Mouse (Mus musculus): ENCODE measurements at regions not wholly inside any gene's neighbourhood (a gene's known extent, or its start where the extent isn't known, plus 50 kb on each side); places are given as distances from the start of the nearest gene placed in this dataset.
A peak's percentile ranks its signal among the peaks of the same experiment; 100 is the strongest.

DNA sequence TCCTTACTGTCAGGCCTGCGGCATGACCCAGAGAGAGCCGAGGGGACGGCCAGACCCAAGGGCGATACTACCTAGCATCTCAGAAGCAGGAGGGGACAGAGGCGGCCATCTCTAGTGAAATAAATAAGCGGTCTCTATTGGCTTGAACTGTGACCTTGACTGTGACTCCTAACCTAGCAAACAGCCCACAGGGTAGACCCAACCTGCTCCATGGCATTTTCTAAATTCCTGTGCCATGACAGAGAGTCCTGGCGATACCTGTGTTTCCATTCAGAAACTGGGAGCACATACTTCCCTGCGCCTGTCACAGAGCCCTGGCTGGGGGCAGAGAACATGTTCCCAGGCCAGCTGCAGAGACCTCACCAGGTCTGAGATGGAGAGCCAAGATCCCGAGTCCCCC is 292.3 kb downstream of the Sox9 start:
- H3K4me3 ChIP-seq: no peak overlapping the region
- no peak overlapping the region for H3K27ac ChIP-seq
- no peaks in the 10 kb centered on the region for H3K4me1 ChIP-seq (ENCODE audit: control insufficient read depth, insufficient read depth, low read length)
- H3K9ac ChIP-seq (ENCODE audit: low read depth, low read length): no peak overlapping the region
- H3K27me3 ChIP-seq (ENCODE audit: control insufficient read depth, insufficient read depth, low read length): no peaks in the 10 kb centered on the region
- H3K79me2 ChIP-seq (replicated peaks; ENCODE audit: control insufficient read depth, insufficient read depth, low read length): no peaks in the 10 kb centered on the region
- no peak for DNase-seq
- H3K36me3 ChIP-seq (ENCODE audit: control insufficient read depth, insufficient read depth, low read length): no peaks in the 10 kb centered on the region
- 91% methylated on average over 9 of the region's 9 CpGs for WGBS
- TF ChIP-seq EP300 (IDR thresholded peaks at IDR 0.05; ENCODE audit: insufficient read depth, low read depth, low read length): no peak
- no peak for TF ChIP-seq POLR2A (IDR thresholded peaks at IDR 0.05; ENCODE audit: insufficient read depth, low read depth, low read length)
- no peak for TF ChIP-seq CTCF (IDR thresholded peaks at IDR 0.05)
- intact Hi-C loops (cut with DNase I): no loop called here

DNA sequence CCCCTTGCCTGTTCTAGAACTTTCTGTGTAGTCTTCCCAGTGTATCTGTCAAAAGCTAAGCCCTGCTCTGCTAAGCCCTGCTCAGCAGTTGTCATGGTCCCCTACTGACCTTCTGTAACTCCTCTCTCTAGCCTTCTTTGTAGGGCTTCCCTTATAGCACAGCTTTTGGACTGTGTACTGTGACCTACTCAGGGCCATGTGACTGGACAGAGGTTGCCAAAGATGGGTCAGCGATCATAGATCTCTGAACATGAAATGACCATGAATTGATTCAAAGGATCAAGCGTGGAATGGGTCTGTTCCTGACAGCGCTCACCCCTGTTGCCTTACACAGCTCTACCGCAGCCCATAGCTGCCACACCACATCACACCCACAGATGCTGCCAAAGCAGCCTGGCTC is 294.3 kb downstream of the Sox9 start:
- TF ChIP-seq POLR2A (IDR thresholded peaks at IDR 0.05; ENCODE audit: insufficient read depth, low read depth, low read length): no peak
- TF ChIP-seq CTCF (IDR thresholded peaks at IDR 0.05): no peak
- TF ChIP-seq EP300 (IDR thresholded peaks at IDR 0.05; ENCODE audit: insufficient read depth, low read depth, low read length): no peak
- H3K79me2 ChIP-seq (replicated peaks; ENCODE audit: control insufficient read depth, insufficient read depth, low read length): no peaks in the 10 kb centered on the region
- no peaks in the 10 kb centered on the region; the same call in 1 of the 2 replicates for H3K4me1 ChIP-seq (ENCODE audit: control insufficient read depth, insufficient read depth, low read length)
- H3K4me3 ChIP-seq: no peak overlapping the region
- WGBS: 96% methylated on average over 4 of the region's 4 CpGs
- no peaks in the 10 kb centered on the region for H3K36me3 ChIP-seq (ENCODE audit: control insufficient read depth, insufficient read depth, low read length)
- no peak overlapping the region for H3K9ac ChIP-seq (ENCODE audit: low read depth, low read length)
- no peak overlapping the region for H3K27ac ChIP-seq
- DNase-seq: no peak
- intact Hi-C loops (cut with DNase I): no loop called here
- H3K27me3 ChIP-seq (ENCODE audit: control insufficient read depth, insufficient read depth, low read length): no peaks in the 10 kb centered on the region

DNA sequence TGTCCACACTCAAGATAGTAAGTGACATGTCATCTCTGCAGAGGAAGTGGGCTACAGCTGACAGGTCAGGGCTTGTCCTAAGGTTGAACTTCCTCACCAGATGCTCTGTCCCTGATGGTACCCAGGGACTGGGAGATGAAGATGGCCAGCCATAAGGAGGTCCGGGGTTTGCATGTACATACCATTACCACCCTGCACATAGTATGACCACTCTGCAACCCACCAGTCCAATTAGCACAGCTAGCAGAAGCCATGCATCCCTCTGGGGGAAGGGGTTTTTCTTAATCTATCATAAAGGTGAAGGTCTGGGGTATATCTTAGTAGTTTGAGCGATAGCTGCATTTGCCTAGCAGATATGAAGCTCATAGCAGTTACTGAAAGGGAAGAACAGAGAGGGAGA is 298.3 kb downstream of the Sox9 start:
- Histone ChIP-seq H3K9ac (ENCODE audit: low read depth, low read length) (no peak overlapping the region), H3K36me3 (ENCODE audit: control insufficient read depth, insufficient read depth, low read length) (no peaks in the 10 kb centered on the region), H3K4me1 (ENCODE audit: control insufficient read depth, insufficient read depth, low read length) (no peaks in the 10 kb centered on the region; the same call in 1 of the 2 replicates), H3K79me2 (replicated peaks; ENCODE audit: control insufficient read depth, insufficient read depth, low read length) (no peaks in the 10 kb centered on the region), H3K4me3 (no peak overlapping the region), H3K27me3 (ENCODE audit: control insufficient read depth, insufficient read depth, low read length) (no peaks in the 10 kb centered on the region), H3K27ac (no peak overlapping the region)
- intact Hi-C loops (cut with DNase I): no loop called here
- 75% methylated on average over 2 of the region's 2 CpGs for WGBS
- no peak for DNase-seq
- TF ChIP-seq EP300 (IDR thresholded peaks at IDR 0.05; ENCODE audit: insufficient read depth, low read depth, low read length) (no peak), CTCF (IDR thresholded peaks at IDR 0.05) (no peak), POLR2A (IDR thresholded peaks at IDR 0.05; ENCODE audit: insufficient read depth, low read depth, low read length) (no peak)

- Histone ChIP-seq H3K4me3 (no peak overlapping the region), H3K27ac (no peak overlapping the region), H3K79me2 (replicated peaks; ENCODE audit: control insufficient read depth, insufficient read depth, low read length) (no peaks in the 10 kb centered on the region), H3K9ac (ENCODE audit: low read depth, low read length) (no peak overlapping the region), H3K36me3 (ENCODE audit: control insufficient read depth, insufficient read depth, low read length) (no peaks in the 10 kb centered on the region), H3K4me1 (ENCODE audit: control insufficient read depth, insufficient read depth, low read length) (no peaks in the 10 kb centered on the region; the same call in 1 of the 2 replicates), H3K27me3 (ENCODE audit: control insufficient read depth, insufficient read depth, low read length) (no peaks in the 10 kb centered on the region)
- intact Hi-C loops (cut with DNase I): no loop called here
- 75% methylated on average over 6 of the region's 6 CpGs for WGBS
- DNase-seq: no peak
- TF ChIP-seq POLR2A (IDR thresholded peaks at IDR 0.05; ENCODE audit: insufficient read depth, low read depth, low read length) (no peak), EP300 (IDR thresholded peaks at IDR 0.05; ENCODE audit: insufficient read depth, low read depth, low read length) (no peak), CTCF (IDR thresholded peaks at IDR 0.05) (no peak)
Observed at GRCm38 (mm10) chr11:113084442-113084841, 302.4 kb downstream of the Sox9 start.

- TF ChIP-seq POLR2A (IDR thresholded peaks at IDR 0.05; ENCODE audit: insufficient read depth, low read depth, low read length): no peak
- no peak for TF ChIP-seq EP300 (IDR thresholded peaks at IDR 0.05; ENCODE audit: insufficient read depth, low read depth, low read length)
- TF ChIP-seq CTCF (IDR thresholded peaks at IDR 0.05): no peak
- intact Hi-C loops (cut with DNase I): no loop called here
- Histone ChIP-seq H3K79me2 (replicated peaks; ENCODE audit: control insufficient read depth, insufficient read depth, low read length) (no peaks in the 10 kb centered on the region), H3K27me3 (ENCODE audit: control insufficient read depth, insufficient read depth, low read length) (no peaks in the 10 kb centered on the region), H3K4me1 (ENCODE audit: control insufficient read depth, insufficient read depth, low read length) (no peaks in the 10 kb centered on the region), H3K4me3 (no peak overlapping the region), H3K36me3 (ENCODE audit: control insufficient read depth, insufficient read depth, low read length) (no peaks in the 10 kb centered on the region), H3K9ac (ENCODE audit: low read depth, low read length) (no peak overlapping the region), H3K27ac (no peak overlapping the region)
- WGBS: 93% methylated on average over 9 of the region's 9 CpGs
- DNase-seq: no peak
Observed at GRCm38 (mm10) chr11:113085556-113085955, 303.5 kb downstream of the Sox9 start.

DNA sequence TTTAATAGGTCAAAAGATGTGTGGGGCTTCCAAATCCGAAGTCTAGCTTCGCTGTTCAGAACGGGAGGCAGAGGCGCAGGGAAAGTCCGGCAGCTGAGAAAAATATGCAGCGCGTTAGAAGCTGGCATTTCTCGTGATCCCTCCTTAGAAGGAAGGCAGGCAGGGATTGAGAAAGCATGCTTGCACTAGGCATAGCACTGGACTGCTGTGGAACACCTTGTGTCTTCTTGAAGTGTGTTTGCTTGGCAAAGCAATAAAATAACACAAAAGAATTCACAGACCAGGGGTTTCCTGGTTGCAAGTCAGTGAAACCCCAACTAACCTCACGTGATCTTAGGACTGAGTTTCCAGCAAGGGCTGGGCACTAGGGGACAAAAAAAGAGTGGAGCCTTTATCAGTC is 305.1 kb downstream of the Sox9 start:
- H3K27me3 ChIP-seq (ENCODE audit: control insufficient read depth, insufficient read depth, low read length): no peaks in the 10 kb centered on the region
- DNase-seq: no peak
- H3K27ac ChIP-seq: no peak overlapping the region
- peak overlapping the region; percentile 18 for H3K4me3 ChIP-seq
- TF ChIP-seq EP300 (IDR thresholded peaks at IDR 0.05; ENCODE audit: insufficient read depth, low read depth, low read length) (no peak), POLR2A (IDR thresholded peaks at IDR 0.05; ENCODE audit: insufficient read depth, low read depth, low read length) (no peak), CTCF (IDR thresholded peaks at IDR 0.05) (no peak)
- WGBS: 34% methylated on average over 9 of the region's 9 CpGs
- no peaks in the 10 kb centered on the region for H3K36me3 ChIP-seq (ENCODE audit: control insufficient read depth, insufficient read depth, low read length)
- H3K9ac ChIP-seq (ENCODE audit: low read depth, low read length): no peak overlapping the region
- H3K79me2 ChIP-seq (replicated peaks; ENCODE audit: control insufficient read depth, insufficient read depth, low read length): no peaks in the 10 kb centered on the region
- intact Hi-C loops (cut with DNase I): no loop called here
- H3K4me1 ChIP-seq (ENCODE audit: control insufficient read depth, insufficient read depth, low read length): no peaks in the 10 kb centered on the region
